Mouse (Mus musculus): ENCODE measurements around the gene Fmc1.
"Not testable (repeated sequence)": the region's sequence is repeated elsewhere in the genome, so short reads cannot be mapped to it uniquely, and the experiment has no call there.

Fmc1 gene

DNA sequence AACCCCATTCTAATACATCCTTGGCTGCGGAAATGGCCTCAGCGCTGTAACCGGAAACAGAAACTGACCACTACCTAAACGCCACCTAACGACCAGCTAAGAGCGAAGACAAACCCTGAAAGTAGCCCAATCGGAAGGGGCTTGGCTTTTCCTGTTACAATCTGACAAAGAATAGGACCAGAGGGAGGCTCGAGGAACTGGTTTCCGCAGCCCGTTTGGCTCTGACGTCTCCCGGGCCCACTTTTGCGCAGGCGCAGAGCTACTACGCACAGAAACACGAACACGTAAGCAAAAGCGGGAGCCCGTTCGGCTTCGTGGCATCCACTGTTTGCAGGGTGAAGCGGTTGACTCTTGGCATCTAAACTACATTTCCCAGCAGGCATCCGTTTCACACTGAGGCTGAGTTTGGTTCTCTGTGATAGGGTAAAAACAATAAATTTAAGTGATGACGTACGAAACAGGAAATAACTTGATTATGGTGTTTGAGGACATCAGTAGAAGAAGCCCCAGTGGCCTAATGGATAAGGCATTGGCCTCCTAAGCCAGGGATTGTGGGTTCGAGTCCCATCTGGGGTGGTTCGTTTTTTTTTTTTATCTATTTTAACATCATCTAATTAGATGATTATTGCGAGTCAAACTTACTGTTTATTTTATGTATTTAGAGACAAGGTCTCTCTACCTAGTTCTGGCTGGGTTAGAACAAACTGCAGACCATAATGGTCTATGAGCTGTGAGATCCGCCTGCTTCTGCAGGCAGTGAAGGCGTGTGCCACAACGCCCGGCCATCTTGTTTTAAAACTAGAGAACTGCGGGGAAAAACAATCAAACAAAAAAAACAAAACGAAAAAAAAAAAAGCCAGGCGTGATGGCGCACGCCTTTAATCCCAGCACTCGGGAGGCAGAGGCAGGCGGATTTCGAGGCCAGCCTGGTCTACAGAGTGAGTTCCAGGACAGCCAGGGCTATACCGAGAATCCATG is at the start of gene Fmc1:
Gene Fmc1 (plus strand): TSS at position 75 of the 978 bp plus-strand sequence.
- DNase-seq (ENCODE audit: low spot score), result peak; percentile 93

DNA sequence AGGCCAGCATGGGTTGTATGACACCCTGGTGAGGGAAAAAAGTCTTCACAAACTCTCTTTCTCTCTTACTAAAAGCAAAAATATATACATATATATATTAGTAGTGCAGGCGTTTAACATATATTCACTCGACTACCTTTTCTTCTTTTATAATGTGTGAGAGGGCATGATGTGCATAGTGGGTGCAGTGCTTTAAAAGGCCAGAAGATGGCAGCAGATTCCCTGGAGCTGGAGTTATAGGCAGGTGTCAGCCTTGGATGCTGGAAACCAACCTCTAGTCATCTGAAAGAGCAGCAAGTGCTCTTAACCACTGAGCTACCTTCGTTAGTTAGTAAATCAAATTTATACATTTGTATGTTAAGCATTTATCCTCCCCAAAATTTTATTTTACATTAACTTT is 40.8 kb upstream of the Fmc1 start:
- peak; percentile 27 for DNase-seq (ENCODE audit: low spot score)

GRCm38 (mm10) chr6:38495641-38496040 is 37.7 kb upstream of the Fmc1 start:
- no peak for DNase-seq (ENCODE audit: low spot score)

- no peak for DNase-seq (ENCODE audit: low spot score)
Measured at GRCm38 (mm10) chr6:38512096-38512495, 21.2 kb upstream of the Fmc1 start.

- DNase-seq (ENCODE audit: low spot score), result no peak
Measured at GRCm38 (mm10) chr6:38512830-38513229, 20.5 kb upstream of the Fmc1 start.

- no peak for DNase-seq (ENCODE audit: low spot score)
Measured at GRCm38 (mm10) chr6:38515201-38515600, 18.1 kb upstream of the Fmc1 start.

DNA sequence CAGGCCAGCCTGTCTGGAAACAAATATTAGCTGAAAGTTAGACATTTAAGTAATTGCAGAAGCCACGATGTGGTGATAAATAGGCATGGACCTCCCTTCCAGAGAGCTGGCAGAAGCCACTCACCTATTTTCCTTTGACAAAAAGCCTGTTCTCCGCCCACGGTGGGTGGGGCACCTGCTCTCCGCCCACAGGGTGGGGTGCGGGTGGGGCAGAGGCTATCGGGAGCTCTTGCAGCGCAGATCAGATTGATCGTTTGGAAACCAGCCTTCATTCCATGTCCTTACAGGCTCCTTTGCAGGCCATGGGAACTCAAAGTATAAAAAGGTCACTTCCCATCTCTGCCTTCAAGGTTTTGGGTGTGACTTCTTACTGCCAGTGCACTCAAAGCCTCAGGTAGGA is 9.5 kb upstream of the Fmc1 start:
- DNase-seq (ENCODE audit: low spot score), result peak; percentile 3

- DNase-seq (ENCODE audit: low spot score), result no peak
Measured at GRCm38 (mm10) chr6:38531211-38531820, 2.0 kb upstream of the Fmc1 start.

- DNase-seq (ENCODE audit: low spot score), result peak; percentile 52
Measured at GRCm38 (mm10) chr6:38532500-38533420, 542 bp upstream of the Fmc1 start.

DNA sequence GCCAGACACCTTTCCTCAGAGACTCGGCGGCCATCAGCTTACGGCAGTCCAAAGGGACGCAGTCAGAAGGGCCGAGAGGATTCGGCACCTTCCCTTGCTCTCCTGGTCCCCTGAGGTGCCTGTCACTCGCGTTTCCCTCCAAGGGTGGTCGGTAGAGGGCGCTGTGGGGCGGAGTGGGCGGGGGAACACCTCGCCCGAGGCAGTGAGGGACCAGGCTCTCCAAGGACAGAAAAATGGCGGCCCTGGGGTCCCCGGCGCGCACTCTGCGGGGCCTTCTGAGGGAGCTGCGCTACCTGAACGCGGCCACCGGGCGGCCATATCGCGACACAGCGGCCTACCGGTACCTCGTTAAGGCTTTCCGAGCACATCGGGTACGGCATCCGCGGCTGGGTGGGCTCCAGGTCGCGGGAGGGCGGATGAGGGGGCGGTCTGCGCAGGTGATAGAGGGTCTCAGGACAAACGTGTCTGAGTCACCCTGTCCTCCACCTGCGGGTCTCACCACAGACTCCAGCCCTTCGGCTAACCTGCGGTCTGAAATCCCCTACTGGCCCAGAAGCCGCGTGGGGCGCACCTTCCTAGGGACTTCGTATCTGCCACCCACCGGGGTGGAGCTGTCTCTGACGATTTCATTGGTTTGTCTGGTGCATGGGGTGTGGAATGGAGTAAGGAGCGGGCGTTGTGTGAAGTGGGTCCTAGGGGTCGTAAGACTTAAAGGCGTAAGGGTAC is 1.5 kb downstream of the Fmc1 start:
- DNase-seq (ENCODE audit: low spot score), result peak; percentile 99

DNA sequence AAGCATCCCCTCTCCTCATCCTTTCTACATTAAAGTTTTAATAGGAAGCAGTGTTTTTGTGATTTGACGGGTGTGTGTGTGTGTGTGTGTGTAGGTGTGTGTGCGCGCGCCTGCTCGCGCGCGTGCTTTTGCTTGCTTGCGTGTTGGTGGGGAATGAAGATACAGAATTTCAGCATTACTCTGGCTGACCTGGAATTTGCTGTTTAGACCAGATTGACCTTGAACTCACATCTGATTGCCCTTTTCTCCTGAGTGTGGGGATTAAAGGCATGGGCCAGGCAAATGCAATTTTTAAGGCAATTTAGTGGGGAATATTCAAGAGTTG is 2.0 kb downstream of the Fmc1 start:
- no peak for DNase-seq (ENCODE audit: low spot score)

GRCm38 (mm10) chr6:38535788-38536187 is 2.5 kb downstream of the Fmc1 start:
- no peak for DNase-seq (ENCODE audit: low spot score)

GRCm38 (mm10) chr6:38544141-38544540 is 10.8 kb downstream of the Fmc1 start:
- DNase-seq (ENCODE audit: low spot score), result not testable (repeated sequence)

DNA sequence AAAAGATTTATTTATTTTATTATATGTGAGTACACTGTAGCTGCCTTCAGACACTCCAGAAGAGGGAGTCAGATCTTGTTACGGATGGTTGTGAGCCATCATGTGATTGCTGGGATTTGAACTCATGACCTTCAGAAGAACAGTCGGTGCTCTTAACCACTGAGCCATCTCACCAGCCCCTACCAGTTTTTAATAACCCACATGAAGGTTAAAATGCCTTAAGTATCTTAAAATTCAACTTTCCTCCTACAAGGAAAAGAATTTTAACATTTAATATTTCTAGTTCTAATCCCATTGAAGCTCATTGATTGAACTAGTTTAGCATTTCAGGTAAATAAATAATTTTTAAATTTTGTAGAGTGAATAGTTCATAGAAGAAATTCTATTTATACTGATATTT is 13.7 kb downstream of the Fmc1 start:
- not testable (repeated sequence) for DNase-seq (ENCODE audit: low spot score)

DNA sequence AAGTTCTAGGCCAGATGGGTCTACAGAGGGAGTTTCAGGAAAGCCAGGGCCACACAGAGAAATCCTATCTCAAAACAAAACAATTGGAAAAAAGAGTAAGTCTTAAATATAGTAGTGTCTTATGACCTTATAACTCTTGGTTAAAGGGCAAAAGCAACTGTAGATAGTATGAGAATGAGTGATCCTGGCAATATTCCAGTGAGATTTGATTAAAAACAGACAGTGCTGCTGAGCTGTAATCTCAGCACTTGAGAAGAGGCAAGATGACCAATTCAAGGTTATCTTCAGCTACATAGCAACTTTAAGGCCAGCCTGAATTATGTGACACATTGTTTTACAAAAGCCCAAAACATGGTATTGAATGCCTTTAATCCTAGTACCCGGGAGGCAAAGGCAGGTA is 14.4 kb downstream of the Fmc1 start:
- DNase-seq (ENCODE audit: low spot score), result no peak

DNA sequence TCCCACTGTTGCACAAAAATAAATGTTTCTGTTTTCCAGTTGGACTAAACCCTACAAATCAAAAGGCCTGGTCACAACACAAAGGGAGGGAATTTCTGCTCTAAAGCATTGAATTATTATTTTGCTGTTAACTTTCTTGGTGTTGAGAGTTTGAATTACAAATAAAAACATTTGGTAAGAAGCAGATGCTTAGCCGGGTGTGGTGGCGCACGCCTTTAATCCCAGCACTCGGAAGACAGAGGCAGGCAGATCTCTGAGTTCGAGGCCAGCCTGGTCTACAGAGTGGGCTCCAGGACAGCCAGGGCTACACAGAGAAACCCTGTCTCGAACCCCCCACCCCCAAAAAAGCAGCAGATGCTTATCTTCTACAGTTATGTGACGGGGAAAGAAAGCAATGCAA is 15.3 kb downstream of the Fmc1 start:
- not testable (repeated sequence) for DNase-seq (ENCODE audit: low spot score)

GRCm38 (mm10) chr6:38549840-38550239 is 16.5 kb downstream of the Fmc1 start:
- not testable (repeated sequence) for DNase-seq (ENCODE audit: low spot score)

GRCm38 (mm10) chr6:38550250-38551061 is 17.2 kb downstream of the Fmc1 start:
- peak; percentile 82 for DNase-seq (ENCODE audit: low spot score)

DNA sequence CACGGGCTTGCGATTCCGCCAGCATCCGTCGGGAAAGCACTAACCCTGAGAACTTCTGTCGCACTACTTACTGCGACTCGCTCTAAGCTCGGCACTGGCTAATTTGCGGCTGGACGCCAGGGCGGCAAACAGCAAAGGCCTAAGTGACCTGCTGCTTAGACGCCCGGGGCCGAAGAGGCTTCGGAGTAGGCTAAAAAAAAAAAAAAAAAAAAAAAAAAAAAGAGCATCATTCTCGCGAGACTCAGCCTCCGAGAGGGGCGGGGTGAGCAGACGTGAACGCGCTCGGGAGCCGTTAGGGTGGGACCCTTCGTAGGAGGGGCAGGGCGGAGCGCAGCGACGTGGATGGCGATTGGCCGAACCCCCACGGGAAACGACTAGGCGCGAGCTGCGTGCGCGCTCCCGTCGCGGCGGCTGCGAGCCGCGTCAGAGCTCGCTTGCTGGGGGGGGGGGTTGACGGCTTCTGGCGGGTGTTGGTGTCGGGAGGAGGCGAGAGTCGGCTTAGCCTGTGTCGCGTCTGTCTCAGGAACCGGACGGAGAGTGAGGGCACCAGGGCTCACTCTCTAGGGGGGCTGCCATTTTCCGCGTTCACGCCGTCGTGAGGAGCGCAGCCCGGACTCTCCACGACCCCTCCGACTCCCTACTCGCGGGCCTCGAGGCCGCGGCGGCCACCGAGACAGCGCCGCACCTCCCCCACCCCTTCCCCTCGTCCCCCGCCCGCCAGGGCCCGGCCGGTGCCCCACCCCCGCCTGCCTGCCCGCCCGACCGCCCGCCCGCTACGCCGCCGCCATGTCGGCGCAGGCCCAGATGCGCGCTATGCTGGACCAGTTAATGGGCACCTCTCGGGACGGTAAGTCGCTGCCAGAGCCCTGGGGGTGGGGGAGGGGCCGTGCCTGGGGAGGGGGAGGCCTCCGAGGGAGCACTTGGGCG is 18.0 kb downstream of the Fmc1 start, which contains the start of gene Luc7l2:
Gene Luc7l2 (plus strand): TSS at position 273 of the 927 bp plus-strand sequence.
- DNase-seq (ENCODE audit: low spot score), result peak; percentile 93

Measured in spleen, adult 12 weeks (tissue).